Mouse (Mus musculus): Measurements from ENCODE around the gene Tlcd2. TPM values are rescaled to one million over a fixed set of nuclear protein-coding genes. Genes with fewer than 3 reads are reported as not detected.

Tlcd2 gene
- polyA plus RNA-seq, 1 experiment from 2014 or later: 21.3 TPM

- no peaks in the 10 kb centered on the region for H3K9me3 ChIP-seq
- no peak overlapping the region for H3K27ac ChIP-seq
- H3K4me3 ChIP-seq: no peak overlapping the region; the same call in 1 of the 2 replicates
- H3K36me3 ChIP-seq: peaks cover 20% of the 10 kb centered on the region
- no peak for DNase-seq (ENCODE audit: low spot score)
- peaks cover 16% of the 10 kb centered on the region for H3K4me1 ChIP-seq
- WGBS: 87% methylated on average over 25 of the region's 25 CpGs
- peaks cover 15% of the 10 kb centered on the region; the same call in 1 of the 2 replicates for H3K27me3 ChIP-seq (ENCODE audit: insufficient read depth, poor library complexity, severe bottlenecking)
Observed at GRCm38 (mm10) chr11:75515186-75515585, 53.7 kb downstream of the Tlcd2 start.

GRCm38 (mm10) chr11:75519834-75520633, 58.5 kb downstream of the Tlcd2 start:
- WGBS: 74% methylated on average over 15 of the region's 15 CpGs
- Histone ChIP-seq H3K36me3 (peaks cover 14% of the 10 kb centered on the region), H3K27me3 (ENCODE audit: insufficient read depth, poor library complexity, severe bottlenecking) (peaks cover 6% of the 10 kb centered on the region; the same call in 1 of the 2 replicates), H3K27ac (0 out of 2 replicates have a peak overlapping the region, but pooled peaks have one; percentile 47), H3K4me1 (0 out of 2 replicates have a peak, but pooled peaks cover 4% of the 10 kb centered on the region), H3K4me3 (no peak overlapping the region), H3K9me3 (no peaks in the 10 kb centered on the region)
- DNase-seq (ENCODE audit: low spot score): no peak

MicroRNAs within 50 kb of the gene (microRNA counts, 519-probe panel; counts per million panel counts)
- 8,018 counts per million, percentile 88 among the panel's probes with 10 or more counts for microRNA mmu-miR-22

Small RNA genes lying within 50 kb of the gene (microRNA-seq; reads per million reads assigned to microRNA genes)
- 12,002 reads per million, percentile 96 among the genes with 10 or more reads in this experiment for gene Mir22

Other genes with a start within 250 kb of the Tlcd2 start
- gene Rpa1, start 113.4 kb upstream of the Tlcd2 start, polyA plus RNA-seq (2016; fragmentation: Nextera tagmentation; extraction: Ambion mirVana): 127 and 143 TPM in 2 replicates
- 13.6 and 15.3 TPM in 2 replicates for gene Smyd4, start 113.3 kb upstream of the Tlcd2 start, polyA plus RNA-seq (2016; fragmentation: Nextera tagmentation; extraction: Ambion mirVana)
- gene Serpinf1, start 39.0 kb upstream of the Tlcd2 start, polyA plus RNA-seq (2016; fragmentation: Nextera tagmentation; extraction: Ambion mirVana): 53.6 and 168 TPM in 2 replicates
- 3.6 and 98.2 TPM in 2 replicates for gene Serpinf2, start 22.1 kb upstream of the Tlcd2 start, polyA plus RNA-seq (2016; fragmentation: Nextera tagmentation; extraction: Ambion mirVana)
- 6.9 and 7.6 TPM in 2 replicates for gene Wdr81, start 7.0 kb upstream of the Tlcd2 start, polyA plus RNA-seq (2016; fragmentation: Nextera tagmentation; extraction: Ambion mirVana)
- 49.2 and 53.7 TPM in 2 replicates for gene Prpf8, start 25.1 kb downstream of the Tlcd2 start, polyA plus RNA-seq (2016; fragmentation: Nextera tagmentation; extraction: Ambion mirVana)
- 0.76 and 0.78 TPM in 2 replicates for gene Rilp, start 48.4 kb downstream of the Tlcd2 start, polyA plus RNA-seq (2016; fragmentation: Nextera tagmentation; extraction: Ambion mirVana)
- gene Scarf1, start 51.8 kb downstream of the Tlcd2 start, polyA plus RNA-seq (2016; fragmentation: Nextera tagmentation; extraction: Ambion mirVana): 13.6 and 15.8 TPM in 2 replicates
- 5.5 and 6.4 TPM in 2 replicates for gene Slc43a2, start 70.0 kb downstream of the Tlcd2 start, polyA plus RNA-seq (2016; fragmentation: Nextera tagmentation; extraction: Ambion mirVana)
- gene Pitpna, start 126.4 kb downstream of the Tlcd2 start, polyA plus RNA-seq (2016; fragmentation: Nextera tagmentation; extraction: Ambion mirVana): 56.1 and 80.1 TPM in 2 replicates
- 16.9 and 18.7 TPM in 2 replicates for gene Inpp5k, start 169.3 kb downstream of the Tlcd2 start, polyA plus RNA-seq (2016; fragmentation: Nextera tagmentation; extraction: Ambion mirVana)
- gene Myo1c, start 188.8 kb downstream of the Tlcd2 start, polyA plus RNA-seq (2016; fragmentation: Nextera tagmentation; extraction: Ambion mirVana): 55.3 and 75.2 TPM in 2 replicates
- gene Crk, start 217.5 kb downstream of the Tlcd2 start, polyA plus RNA-seq (2016; fragmentation: Nextera tagmentation; extraction: Ambion mirVana): 110 and 113 TPM in 2 replicates

All from heart, embryonic 10.5 days (tissue).